Mouse (Mus musculus) heart, embryonic 15.5 days (tissue): ENCODE results near the gene Pou2f3. TPM values are rescaled to one million over a fixed set of nuclear protein-coding genes. Genes with fewer than 3 reads are reported as not detected.

ENCODE experiments used
- ATAC-seq: fragments of 200-750 bp; cut with Nextera tagmentation; replicated peaks from 2 replicates; pipeline ENCODE4 v1.8.0; 2017; ENCODE audit warnings: low read depth, moderate TSS enrichment; ENCODE audit not compliant: insufficient number of reproducible peaks, insufficient read depth, low FRiP score
- H3K27ac ChIP-seq: fragments of 300-500 bp; sonication (generic); 2 replicates; pipeline ENCODE4 v1.5.1; 2015; ENCODE audit warnings: mild to moderate bottlenecking, inconsistent platforms
- H3K27me3 ChIP-seq: fragments of 300-500 bp; sonication (generic); 2 replicates; pipeline ENCODE4 v1.6.1; 2015; ENCODE audit warnings: inconsistent platforms
- H3K36me3 ChIP-seq: fragments of 300-500 bp; sonication (generic); 2 replicates; pipeline ENCODE4 v1.6.1; 2015; ENCODE audit warnings: mild to moderate bottlenecking, inconsistent platforms
- H3K4me1 ChIP-seq: fragments of 300-500 bp; sonication (generic); replicated peaks from 2 replicates; pipeline ENCODE4 v1.6.1; 2015; ENCODE audit warnings: inconsistent platforms
- H3K4me2 ChIP-seq: fragments of 300-500 bp; sonication (generic); 2 replicates; pipeline ENCODE4 v1.6.1; 2015; ENCODE audit warnings: inconsistent platforms, mild to moderate bottlenecking, moderate library complexity
- H3K4me3 ChIP-seq: fragments of 300-500 bp; sonication (generic); 2 replicates; pipeline ENCODE4 v1.5.1; 2015; ENCODE audit warnings: mild to moderate bottlenecking, inconsistent platforms
- H3K9ac ChIP-seq: fragments of 300-500 bp; sonication (generic); 2 replicates; pipeline ENCODE4 v1.6.1; 2015; ENCODE audit warnings: mild to moderate bottlenecking, inconsistent platforms
- H3K9me3 ChIP-seq: fragments of 300-500 bp; sonication (generic); replicated peaks from 2 replicates; pipeline ENCODE4 v1.6.1; 2016; ENCODE audit warnings: inconsistent platforms
- WGBS: fragments of 180-500 bp; shearing (Covaris S2); methylation state at CpG from one replicate; pipeline ENCODE4 v1.1.7; 2015; ENCODE audit warnings: mixed read lengths; 5-methylcytosine and 5-hydroxymethylcytosine counted together
- polyA plus RNA-seq: library from polyadenylated mRNA; unstranded; fragments of >200 nt; fragmentation: Nextera tagmentation; extraction: Ambion mirVana; gene quantifications from 2 replicates; pipeline ENCODE4 v1.2.1, GENCODE M21; 2015

Pou2f3 gene
- polyA plus RNA-seq, 1 experiment from 2014 or later: 0.11 TPM

- Histone ChIP-seq H3K36me3 (no peaks in the 10 kb centered on the region), H3K4me1 (peaks cover 63% of the 10 kb centered on the region), H3K9me3 (no peaks in the 10 kb centered on the region), H3K9ac (no peak overlapping the region), H3K4me2 (no peak overlapping the region), H3K27me3 (no peaks in the 10 kb centered on the region), H3K4me3 (no peak overlapping the region), H3K27ac (peak overlapping the region; percentile 68)
- ATAC-seq: 0 out of 2 replicates have a peak, but pooled peaks have one; percentile 50
- WGBS: 51% methylated on average over 4 of the region's 4 CpGs
Observed at GRCm38 (mm10) chr9:43230886-43231285, 20.7 kb upstream of the Pou2f3 start.

- H3K4me1 ChIP-seq: peaks cover 65% of the 10 kb centered on the region
- no peaks in the 10 kb centered on the region for H3K27me3 ChIP-seq
- H3K4me3 ChIP-seq: no peak overlapping the region
- H3K4me2 ChIP-seq: no peak overlapping the region
- H3K36me3 ChIP-seq: no peaks in the 10 kb centered on the region
- ATAC-seq: no peak
- no peak overlapping the region for H3K27ac ChIP-seq
- no peak overlapping the region for H3K9ac ChIP-seq
- WGBS: 86% methylated on average over 7 of the region's 7 CpGs
- H3K9me3 ChIP-seq: no peaks in the 10 kb centered on the region
Observed at GRCm38 (mm10) chr9:43229962-43230361, 19.8 kb upstream of the Pou2f3 start.

GRCm38 (mm10) chr9:43229398-43229895 lies 19.3 kb upstream of the Pou2f3 start:
- H3K4me3 ChIP-seq: no peak overlapping the region
- H3K36me3 ChIP-seq: no peaks in the 10 kb centered on the region
- H3K9ac ChIP-seq: no peak overlapping the region
- H3K4me2 ChIP-seq: no peak overlapping the region
- H3K27me3 ChIP-seq: no peaks in the 10 kb centered on the region
- no peak overlapping the region for H3K27ac ChIP-seq
- H3K4me1 ChIP-seq: peaks cover 63% of the 10 kb centered on the region
- H3K9me3 ChIP-seq: no peaks in the 10 kb centered on the region
- WGBS: 87% methylated on average over 10 of the region's 10 CpGs
- no peak for ATAC-seq

GRCm38 (mm10) chr9:43228745-43229144 lies 18.6 kb upstream of the Pou2f3 start:
- Histone ChIP-seq H3K4me2 (no peak overlapping the region), H3K9ac (no peak overlapping the region), H3K4me3 (no peak overlapping the region), H3K27ac (no peak overlapping the region), H3K9me3 (no peaks in the 10 kb centered on the region), H3K27me3 (no peaks in the 10 kb centered on the region), H3K4me1 (peaks cover 56% of the 10 kb centered on the region), H3K36me3 (no peaks in the 10 kb centered on the region)
- ATAC-seq: no peak
- WGBS: 85% methylated on average over 2 of the region's 2 CpGs

- WGBS: 77% methylated on average over 8 of the region's 8 CpGs
- Histone ChIP-seq H3K9me3 (no peaks in the 10 kb centered on the region), H3K27me3 (no peaks in the 10 kb centered on the region), H3K4me1 (peaks cover 46% of the 10 kb centered on the region), H3K4me3 (no peak overlapping the region), H3K4me2 (no peak overlapping the region), H3K36me3 (no peaks in the 10 kb centered on the region), H3K27ac (no peak overlapping the region), H3K9ac (no peak overlapping the region)
- no peak for ATAC-seq
Observed at GRCm38 (mm10) chr9:43227626-43228025, 17.5 kb upstream of the Pou2f3 start.

GRCm38 (mm10) chr9:43226573-43227160 lies 16.5 kb upstream of the Pou2f3 start:
- no peak overlapping the region for H3K4me3 ChIP-seq
- no peak for ATAC-seq
- no peaks in the 10 kb centered on the region for H3K27me3 ChIP-seq
- H3K36me3 ChIP-seq: no peaks in the 10 kb centered on the region
- H3K27ac ChIP-seq: no peak overlapping the region
- 66% methylated on average over 9 of the region's 9 CpGs for WGBS
- peaks cover 36% of the 10 kb centered on the region for H3K4me1 ChIP-seq
- no peak overlapping the region for H3K9ac ChIP-seq
- H3K4me2 ChIP-seq: no peak overlapping the region
- no peaks in the 10 kb centered on the region for H3K9me3 ChIP-seq

- H3K4me3 ChIP-seq: no peak overlapping the region
- no peaks in the 10 kb centered on the region for H3K27me3 ChIP-seq
- peaks cover 3% of the 10 kb centered on the region; the same call in 1 of the 2 replicates for H3K36me3 ChIP-seq
- WGBS: 44% methylated on average over 2 of the region's 2 CpGs
- no peak overlapping the region for H3K4me2 ChIP-seq
- 0 out of 2 replicates have a peak, but pooled peaks have one; percentile 20 for ATAC-seq
- peaks cover 24% of the 10 kb centered on the region for H3K4me1 ChIP-seq
- no peak overlapping the region for H3K9ac ChIP-seq
- no peaks in the 10 kb centered on the region for H3K9me3 ChIP-seq
- peak overlapping the region; percentile 57 for H3K27ac ChIP-seq
Observed at GRCm38 (mm10) chr9:43225481-43225880, 15.3 kb upstream of the Pou2f3 start.

- WGBS: 39% methylated on average over 11 of the region's 11 CpGs
- Histone ChIP-seq H3K9ac (no peak overlapping the region), H3K36me3 (peaks cover 3% of the 10 kb centered on the region; the same call in 1 of the 2 replicates), H3K9me3 (no peaks in the 10 kb centered on the region), H3K27ac (peak overlapping the region; percentile 57), H3K4me2 (0 out of 2 replicates have a peak overlapping the region, but pooled peaks have one; percentile 12), H3K4me3 (no peak overlapping the region), H3K27me3 (no peaks in the 10 kb centered on the region), H3K4me1 (peaks cover 18% of the 10 kb centered on the region)
- ATAC-seq: peak; percentile 44
Observed at GRCm38 (mm10) chr9:43224771-43225355, 14.7 kb upstream of the Pou2f3 start.

- Histone ChIP-seq H3K9me3 (no peaks in the 10 kb centered on the region), H3K27me3 (no peaks in the 10 kb centered on the region), H3K27ac (no peak overlapping the region), H3K4me3 (no peak overlapping the region), H3K4me2 (no peak overlapping the region), H3K4me1 (peaks cover 17% of the 10 kb centered on the region), H3K36me3 (peaks cover 3% of the 10 kb centered on the region; the same call in 1 of the 2 replicates), H3K9ac (no peak overlapping the region)
- no peak for ATAC-seq
- WGBS: 52% methylated on average over 8 of the region's 8 CpGs
Observed at GRCm38 (mm10) chr9:43222429-43222715, 12.2 kb upstream of the Pou2f3 start.

- Histone ChIP-seq H3K27me3 (no peaks in the 10 kb centered on the region), H3K9ac (no peak overlapping the region), H3K36me3 (peaks cover 3% of the 10 kb centered on the region; the same call in 1 of the 2 replicates), H3K27ac (no peak overlapping the region), H3K4me2 (no peak overlapping the region), H3K4me1 (peaks cover 17% of the 10 kb centered on the region), H3K9me3 (no peaks in the 10 kb centered on the region), H3K4me3 (no peak overlapping the region)
- no peak for ATAC-seq
- 47% methylated on average over 18 of the region's 18 CpGs for WGBS
Observed at GRCm38 (mm10) chr9:43221643-43222428, 11.7 kb upstream of the Pou2f3 start.

GRCm38 (mm10) chr9:43210771-43211450 lies 742 bp upstream of the Pou2f3 start:
- H3K27ac ChIP-seq: peak overlapping the region; percentile 60
- no peaks in the 10 kb centered on the region for H3K9me3 ChIP-seq
- H3K4me2 ChIP-seq: peak overlapping the region; percentile 37
- no peak overlapping the region for H3K9ac ChIP-seq
- WGBS: 20% methylated on average over 11 of the region's 11 CpGs
- peaks cover 18% of the 10 kb centered on the region for H3K4me1 ChIP-seq
- no peak overlapping the region for H3K4me3 ChIP-seq
- no peaks in the 10 kb centered on the region for H3K36me3 ChIP-seq
- ATAC-seq: peak; percentile 37; the same call in 1 of the 2 replicates
- H3K27me3 ChIP-seq: peaks cover 23% of the 10 kb centered on the region
